Mouse (Mus musculus) C2C12 (cell line): ENCODE results near the gene Xylt1.

Experiments used
- CEBPB ChIP-seq: IDR thresholded peaks from one replicate; pipeline ENCODE4 v1.6.1; 2011; ENCODE audit warnings: low read depth, mild to moderate bottlenecking, control low read depth, moderate library complexity
- MAX ChIP-seq: IDR thresholded peaks from one replicate; pipeline ENCODE4 v1.6.1; 2011; ENCODE audit warnings: mild to moderate bottlenecking, control low read depth
- MYOG ChIP-seq: IDR thresholded peaks from one replicate; pipeline ENCODE4 v1.6.1; 2011; ENCODE audit not compliant: control insufficient read depth, insufficient read length; ENCODE audit errors: extremely low read depth

GRCm38 (mm10) chr7:117686120-117686996, 305.6 kb downstream of the Xylt1 start:
- TF ChIP-seq CEBPB, result no peak
- no peak for TF ChIP-seq MYOG
- TF ChIP-seq MAX, result no peak
